Mouse (Mus musculus) limb, embryonic 14.5 days (tissue): ENCODE measurements around the gene Dgki. TPM values are rescaled to one million over a fixed set of nuclear protein-coding genes. Genes with fewer than 3 reads are reported as not detected.

ENCODE experiments used
- ATAC-seq: fragments of 200-750 bp; cut with Nextera tagmentation; 2 replicates; pipeline ENCODE4 v1.8.0; 2017; ENCODE audit warnings: low read depth, moderate number of reproducible peaks, moderate TSS enrichment; ENCODE audit not compliant: low FRiP score
- DNase-seq: peaks from one replicate; pipeline ENCODE4 v3.0.0-alpha.2; 2015; ENCODE audit warnings: low spot score
- H3K27ac ChIP-seq: fragments of 300-500 bp; sonication (generic); replicated peaks from 2 replicates; pipeline ENCODE4 v1.5.1; 2014; ENCODE audit warnings: low read depth, mild to moderate bottlenecking, low read length, moderate library complexity, mixed read lengths
- H3K27me3 ChIP-seq: fragments of 300-500 bp; sonication (generic); 2 replicates; pipeline ENCODE4 v1.6.1; 2014; ENCODE audit warnings: low read length, mixed read lengths; ENCODE audit not compliant: control insufficient read depth, insufficient read depth
- H3K36me3 ChIP-seq: fragments of 300-500 bp; sonication (generic); 2 replicates; pipeline ENCODE4 v1.6.1; 2014; ENCODE audit warnings: mild to moderate bottlenecking, low read length, moderate library complexity, mixed read lengths; ENCODE audit not compliant: control insufficient read depth, insufficient read depth
- H3K4me1 ChIP-seq: fragments of 300-500 bp; sonication (generic); 2 replicates; pipeline ENCODE4 v1.6.1; 2014; ENCODE audit warnings: antibody characterized with exemption, low read length, mixed read lengths; ENCODE audit not compliant: control insufficient read depth, insufficient read depth
- H3K4me2 ChIP-seq: fragments of 300-500 bp; sonication (generic); replicated peaks from 2 replicates; pipeline ENCODE4 v1.6.1; 2014; ENCODE audit warnings: low read depth, mild to moderate bottlenecking, low read length, moderate library complexity; ENCODE audit not compliant: severe bottlenecking
- H3K4me3 ChIP-seq: fragments of 300-500 bp; sonication (generic); replicated peaks from 2 replicates; pipeline ENCODE4 v1.5.1; 2014; ENCODE audit warnings: low read length
- H3K9ac ChIP-seq: fragments of 300-500 bp; sonication (generic); 2 replicates; pipeline ENCODE4 v1.6.1; 2014; ENCODE audit warnings: mild to moderate bottlenecking, low read depth, low read length, moderate library complexity; ENCODE audit not compliant: severe bottlenecking
- H3K9me3 ChIP-seq: fragments of 300-500 bp; sonication (generic); 2 replicates; pipeline ENCODE4 v1.6.1; 2016; ENCODE audit warnings: low read length; ENCODE audit not compliant: control insufficient read depth
- POLR2A ChIP-seq: fragments of 200-500 bp; IDR thresholded peaks from 2 replicates; pipeline ENCODE4 v1.8.0; 2012; ENCODE audit warnings: inconsistent platforms, mild to moderate bottlenecking, moderate library complexity, borderline replicate concordance; ENCODE audit not compliant: insufficient read depth, insufficient read length; ENCODE audit errors: extremely low read depth
- WGBS: fragments of 180-500 bp; shearing (Covaris S2); extraction: QIAGEN DNeasy Blood & Tissue Kit; methylation state at CpG from one replicate; pipeline ENCODE4 v1.1.7; 2014; 5-methylcytosine and 5-hydroxymethylcytosine counted together
- polyA plus RNA-seq, 2 experiments: library from polyadenylated mRNA; depleted of rRNA in 1 of 2; stranded (reverse) in 1 of 2; unstranded in 1 of 2; fragments of >200 nt; fragmentation: Nextera tagmentation in 1 of 2; extraction: Ambion mirVana in 1 of 2; gene quantifications; 2 replicates each; pipeline versions ENCODE4 v1.2.1 to v1.2.3; 2012 to 2014

The Dgki gene
- polyA plus RNA-seq, 2 experiments = 0.58 to 0.85 TPM

GRCm38 (mm10) chr6:37297744-37298482, 2.1 kb downstream of the Dgki start:
- Histone ChIP-seq H3K4me2 (no peak overlapping the region), H3K9me3 (no peaks in the 10 kb centered on the region), H3K9ac (no peak overlapping the region), H3K36me3 (no peaks in the 10 kb centered on the region), H3K4me1 (peaks cover 13% of the 10 kb centered on the region; the same call in 1 of the 2 replicates), H3K27ac (no peak overlapping the region), H3K27me3 (peaks cover 46% of the 10 kb centered on the region), H3K4me3 (no peak overlapping the region)
- TF ChIP-seq POLR2A = no peak
- DNase-seq = no peak
- ATAC-seq = no peak
- WGBS = 44% methylated on average over 8 of the region's 8 CpGs

DNA sequence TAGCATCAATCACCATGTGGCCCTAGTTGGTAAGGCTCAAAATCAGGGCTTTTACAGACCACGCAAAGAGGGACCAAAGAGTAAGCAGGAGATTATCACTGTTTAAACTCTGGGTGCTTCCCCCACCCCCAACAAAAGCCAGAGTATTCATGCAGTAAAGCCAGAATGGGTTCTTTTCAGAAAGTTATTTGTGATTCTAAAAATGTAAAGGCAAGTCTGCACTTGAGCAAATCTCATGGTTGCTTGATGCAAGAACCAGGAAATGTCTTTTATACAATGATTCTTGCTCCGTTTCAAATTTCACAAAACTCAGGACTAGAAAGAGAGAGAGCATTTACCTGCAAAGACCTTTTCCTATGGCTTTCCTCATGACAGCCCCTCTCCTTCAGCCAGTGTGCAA, 7.9 kb downstream of the Dgki start:
- Histone ChIP-seq H3K4me3 (no peak overlapping the region), H3K27ac (no peak overlapping the region), H3K9ac (no peak overlapping the region), H3K4me2 (no peak overlapping the region), H3K9me3 (no peaks in the 10 kb centered on the region), H3K4me1 (no peaks in the 10 kb centered on the region), H3K27me3 (no peaks in the 10 kb centered on the region), H3K36me3 (no peaks in the 10 kb centered on the region)
- ATAC-seq (no peak), DNase-seq (no peak)
- WGBS = 72% methylated on average over 2 of the region's 2 CpGs
- TF ChIP-seq POLR2A = no peak

DNA sequence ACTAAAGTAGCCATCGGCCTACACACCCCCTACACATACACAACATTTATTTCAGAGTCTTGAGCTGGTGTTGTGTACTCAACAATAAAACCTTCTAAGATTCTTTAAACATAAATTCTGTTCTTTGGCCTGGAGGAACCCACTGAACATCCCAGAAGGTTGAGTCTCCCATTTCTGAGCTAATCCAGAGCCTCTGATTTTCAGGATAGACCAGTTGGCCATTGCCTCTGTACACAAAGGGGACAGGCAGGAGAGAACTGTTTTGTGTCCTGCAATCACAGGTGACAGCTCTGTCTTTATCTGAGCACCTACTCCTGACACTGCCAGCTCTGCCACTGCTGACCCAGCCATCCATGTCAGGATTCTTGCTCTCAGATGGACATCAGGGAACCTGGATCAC, 8.8 kb downstream of the Dgki start:
- H3K36me3 ChIP-seq = no peaks in the 10 kb centered on the region
- H3K9ac ChIP-seq = no peak overlapping the region
- H3K27me3 ChIP-seq = no peaks in the 10 kb centered on the region
- no peak overlapping the region for H3K27ac ChIP-seq
- H3K4me1 ChIP-seq = no peaks in the 10 kb centered on the region
- ATAC-seq (no peak), DNase-seq (no peak)
- no peak overlapping the region for H3K4me2 ChIP-seq
- WGBS = 92% methylated on average over 1 of the region's 1 CpGs
- H3K4me3 ChIP-seq = no peak overlapping the region
- no peaks in the 10 kb centered on the region for H3K9me3 ChIP-seq
- TF ChIP-seq POLR2A = no peak

- Histone ChIP-seq H3K9me3 (no peaks in the 10 kb centered on the region), H3K4me3 (no peak overlapping the region), H3K4me2 (no peak overlapping the region), H3K27me3 (no peaks in the 10 kb centered on the region), H3K36me3 (no peaks in the 10 kb centered on the region), H3K27ac (no peak overlapping the region), H3K4me1 (no peaks in the 10 kb centered on the region), H3K9ac (no peak overlapping the region)
- DNase-seq (no peak), ATAC-seq (no peak)
- WGBS = 91% methylated on average over 3 of the region's 3 CpGs
- TF ChIP-seq POLR2A = no peak
Measured at GRCm38 (mm10) chr6:37290691-37291090, 9.3 kb downstream of the Dgki start.

- no peak overlapping the region for H3K27ac ChIP-seq
- no peak for ATAC-seq
Measured at GRCm38 (mm10) chr6:37286134-37286533, 13.8 kb downstream of the Dgki start.

GRCm38 (mm10) chr6:37284879-37285278, 15.1 kb downstream of the Dgki start:
- Histone ChIP-seq H3K9me3 (no peaks in the 10 kb centered on the region), H3K4me3 (no peak overlapping the region), H3K27me3 (no peaks in the 10 kb centered on the region), H3K4me1 (no peaks in the 10 kb centered on the region), H3K36me3 (no peaks in the 10 kb centered on the region), H3K9ac (no peak overlapping the region), H3K27ac (no peak overlapping the region), H3K4me2 (no peak overlapping the region)
- ATAC-seq (no peak), DNase-seq (no peak)
- WGBS = 90% methylated on average over 9 of the region's 9 CpGs
- TF ChIP-seq POLR2A = no peak

More at GRCm38 (mm10) chr6:37286134-37286533, 13.8 kb downstream of the Dgki start:
- WGBS = 90% methylated on average over 4 of the region's 4 CpGs
- no peak for DNase-seq
- TF ChIP-seq POLR2A = no peak
- H3K4me1 ChIP-seq = no peaks in the 10 kb centered on the region
- H3K4me2 ChIP-seq = no peak overlapping the region
- H3K4me3 ChIP-seq = no peak overlapping the region
- H3K27me3 ChIP-seq = no peaks in the 10 kb centered on the region
- H3K36me3 ChIP-seq = no peaks in the 10 kb centered on the region
- no peak overlapping the region for H3K9ac ChIP-seq
- H3K9me3 ChIP-seq = no peaks in the 10 kb centered on the region
